Mouse (Mus musculus): ENCODE measurements around the gene Igsf8. TPM values are rescaled to one million over a fixed set of nuclear protein-coding genes. Genes with fewer than 3 reads are reported as not detected.

Gene Igsf8
- polyA plus RNA-seq, 1 experiment from 2014 or later = 20.5 TPM

DNA sequence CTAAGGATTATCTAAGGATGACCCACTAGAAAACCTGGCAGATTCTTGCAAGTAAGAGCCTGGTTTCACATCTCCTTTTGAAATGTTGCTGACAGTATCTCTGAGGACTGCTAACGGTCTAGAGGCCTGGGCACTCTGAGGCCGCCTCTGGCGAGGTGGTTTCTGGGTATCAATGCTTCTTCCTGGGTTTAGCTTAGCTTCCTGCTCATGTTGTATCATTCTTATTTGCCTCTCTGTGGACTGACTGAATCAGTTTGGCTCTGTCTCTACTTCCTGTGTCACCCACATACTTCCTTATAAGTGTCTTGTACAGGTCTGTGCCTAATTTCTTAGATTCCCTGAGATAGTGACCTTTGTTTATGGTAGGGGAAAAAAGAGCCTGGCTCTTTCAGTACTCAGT, 15.7 kb downstream of the Igsf8 start:
- Histone ChIP-seq H3K4me3 (no peak overlapping the region), H3K4me2 (no peak overlapping the region), H3K9ac (no peak overlapping the region), H3K27ac (no peak overlapping the region), H3K27me3 (replicated peaks) (0 out of 2 replicates have a peak, but pooled peaks cover 2% of the 10 kb centered on the region), H3K36me3 (no peaks in the 10 kb centered on the region), H3K9me3 (replicated peaks) (no peaks in the 10 kb centered on the region), H3K4me1 (no peaks in the 10 kb centered on the region)
- WGBS (ENCODE audit: insufficient replicate concordance) = 17% methylated on average over 3 of the region's 3 CpGs
- ATAC-seq = no peak

GRCm38 (mm10) chr1:172278328-172278727, 16.9 kb downstream of the Igsf8 start:
- WGBS (ENCODE audit: insufficient replicate concordance) = 84% methylated on average over 13 of the region's 13 CpGs

DNA sequence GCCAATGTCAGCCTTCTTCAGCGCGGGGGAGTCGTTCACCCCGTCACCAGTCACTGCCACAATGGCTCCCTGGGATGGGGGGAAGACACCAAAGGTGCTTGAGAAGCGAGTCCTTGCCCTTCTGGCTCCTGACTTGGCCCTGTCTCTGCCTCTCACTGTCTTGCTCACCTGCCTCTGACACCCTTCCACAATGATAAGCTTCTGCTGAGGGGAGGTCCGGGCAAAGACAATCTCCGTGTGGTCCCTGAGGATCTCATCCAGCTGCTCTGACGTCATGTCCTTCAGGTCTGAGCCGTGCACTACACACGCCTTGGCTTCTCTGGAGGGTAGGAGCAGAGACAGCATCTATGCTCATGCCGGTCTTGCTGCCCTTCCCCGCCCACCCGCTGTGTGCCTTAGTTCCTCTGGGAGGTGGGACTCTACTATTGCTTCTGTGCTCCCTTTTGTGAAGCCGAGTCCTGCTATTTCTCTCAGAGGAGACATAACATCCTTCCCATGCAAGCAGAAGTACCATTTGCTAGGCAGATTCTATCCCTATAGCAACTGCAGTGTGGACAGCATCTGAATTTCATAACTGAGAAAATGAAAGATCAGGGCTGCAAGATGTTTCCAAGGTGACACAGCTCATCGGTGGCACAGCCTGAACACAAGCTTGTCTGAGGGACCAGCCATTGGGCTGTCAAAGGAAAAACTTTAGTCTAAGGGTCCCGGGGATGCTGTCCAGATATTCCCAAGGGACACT, 18.5 kb downstream of the Igsf8 start:
- no peaks in the 10 kb centered on the region for H3K36me3 ChIP-seq
- no peak overlapping the region for H3K4me2 ChIP-seq
- H3K27ac ChIP-seq = no peak overlapping the region
- H3K4me1 ChIP-seq = no peaks in the 10 kb centered on the region
- peaks cover 11% of the 10 kb centered on the region; the same call in 1 of the 2 replicates for H3K27me3 ChIP-seq (replicated peaks)
- no peak overlapping the region for H3K4me3 ChIP-seq
- 65% methylated on average over 16 of the region's 16 CpGs for WGBS (ENCODE audit: insufficient replicate concordance)
- no peaks in the 10 kb centered on the region for H3K9me3 ChIP-seq (replicated peaks)
- no peak for ATAC-seq
- no peak overlapping the region for H3K9ac ChIP-seq

More at GRCm38 (mm10) chr1:172278328-172278727, 16.9 kb downstream of the Igsf8 start:
- H3K9me3 ChIP-seq (replicated peaks) = no peaks in the 10 kb centered on the region
- H3K27ac ChIP-seq = no peak overlapping the region
- no peak overlapping the region for H3K4me2 ChIP-seq
- H3K4me1 ChIP-seq = no peaks in the 10 kb centered on the region
- H3K4me3 ChIP-seq = no peak overlapping the region
- H3K36me3 ChIP-seq = no peaks in the 10 kb centered on the region
- H3K9ac ChIP-seq = no peak overlapping the region
- H3K27me3 ChIP-seq (replicated peaks) = 0 out of 2 replicates have a peak, but pooled peaks cover 2% of the 10 kb centered on the region
- no peak for ATAC-seq

DNA sequence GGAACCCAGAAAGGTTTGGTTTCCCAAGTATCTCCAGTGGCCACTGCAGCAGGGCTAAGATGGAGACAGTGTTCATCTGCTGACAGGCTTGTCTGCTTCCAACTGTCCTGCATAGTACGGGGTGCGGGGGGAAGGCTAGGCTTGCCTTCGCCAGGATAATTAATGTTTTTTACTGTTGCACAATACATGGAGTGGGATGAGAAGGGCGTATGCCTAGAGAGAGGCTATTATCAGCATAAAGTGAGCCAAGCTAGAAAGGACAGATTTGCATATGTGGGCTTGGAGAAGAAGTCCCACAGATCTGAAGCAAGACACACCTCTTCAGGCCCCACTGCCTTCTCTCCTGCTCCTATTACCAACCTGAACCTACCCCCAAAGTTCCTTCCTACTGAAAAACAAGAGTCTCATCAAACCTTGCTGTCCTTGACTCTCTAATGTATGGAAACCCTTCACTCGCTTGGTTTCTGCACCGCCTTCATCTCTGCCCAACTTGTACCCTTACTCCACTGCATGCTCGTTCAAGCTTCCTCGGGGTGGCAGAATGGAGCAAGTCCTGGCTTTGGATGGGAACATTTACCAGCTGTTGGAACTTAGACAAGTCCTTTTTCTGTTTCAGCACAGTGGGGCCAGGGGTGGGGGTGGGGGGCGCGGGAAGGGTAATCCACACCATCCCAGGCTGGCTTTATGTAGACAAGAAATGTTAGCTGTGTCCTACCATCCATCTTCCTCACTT, 20.2 kb downstream of the Igsf8 start:
- 66% methylated on average over 10 of the region's 10 CpGs for WGBS (ENCODE audit: insufficient replicate concordance)
- H3K27me3 ChIP-seq (replicated peaks) = peaks cover 25% of the 10 kb centered on the region
- no peaks in the 10 kb centered on the region for H3K9me3 ChIP-seq (replicated peaks)
- no peak overlapping the region for H3K9ac ChIP-seq
- ATAC-seq = no peak
- no peak overlapping the region for H3K4me3 ChIP-seq
- H3K36me3 ChIP-seq = no peaks in the 10 kb centered on the region
- H3K4me1 ChIP-seq = no peaks in the 10 kb centered on the region
- H3K27ac ChIP-seq = no peak overlapping the region
- no peak overlapping the region for H3K4me2 ChIP-seq

- Histone ChIP-seq H3K9me3 (replicated peaks) (no peaks in the 10 kb centered on the region), H3K4me2 (no peak overlapping the region), H3K27ac (no peak overlapping the region), H3K4me1 (no peaks in the 10 kb centered on the region), H3K4me3 (no peak overlapping the region), H3K27me3 (replicated peaks) (peaks cover 25% of the 10 kb centered on the region), H3K36me3 (no peaks in the 10 kb centered on the region), H3K9ac (no peak overlapping the region)
- 74% methylated on average over 6 of the region's 6 CpGs for WGBS (ENCODE audit: insufficient replicate concordance)
- no peak for ATAC-seq
Observed at GRCm38 (mm10) chr1:172283073-172283472, 21.6 kb downstream of the Igsf8 start.

DNA sequence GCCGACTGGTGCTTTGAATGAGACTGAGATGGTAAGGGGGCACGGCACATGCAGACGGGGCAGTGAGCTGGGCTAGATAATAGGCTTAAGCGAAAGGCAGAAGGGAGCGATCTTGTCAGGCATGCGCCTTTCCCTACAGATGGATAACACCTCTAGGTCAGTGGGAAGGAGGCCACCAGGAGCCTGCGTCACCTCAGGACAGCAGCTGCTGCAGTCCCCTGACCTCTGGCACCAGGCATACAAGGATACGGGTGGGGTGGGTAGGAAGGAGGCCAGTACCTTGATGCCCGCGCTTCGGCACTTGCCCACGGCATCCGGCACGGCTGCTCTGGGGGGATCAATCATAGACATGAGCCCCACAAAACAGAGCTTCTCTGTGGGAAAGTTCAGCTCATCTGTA, 22.8 kb downstream of the Igsf8 start:
- no peak for ATAC-seq
- H3K9me3 ChIP-seq (replicated peaks) = no peaks in the 10 kb centered on the region
- WGBS (ENCODE audit: insufficient replicate concordance) = 75% methylated on average over 14 of the region's 14 CpGs

DNA sequence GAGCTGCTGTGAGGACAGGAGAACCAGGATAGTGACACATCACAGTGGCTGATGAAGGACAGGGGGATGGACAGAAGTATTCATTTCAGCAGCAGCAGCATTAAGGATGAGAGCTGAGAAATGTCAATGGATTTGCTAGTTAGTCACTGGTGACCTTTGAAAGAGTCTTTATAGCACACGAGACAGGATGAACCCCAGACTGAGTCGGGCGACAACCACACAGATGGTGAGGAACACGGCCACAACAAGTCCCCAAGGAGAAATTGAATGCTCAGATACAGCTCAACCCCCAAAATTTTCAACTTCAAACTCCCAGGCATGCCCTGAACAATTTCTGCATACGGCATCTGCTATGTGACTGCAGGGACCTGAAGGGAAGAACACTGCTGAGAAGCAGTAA, 25.3 kb downstream of the Igsf8 start:
- Histone ChIP-seq H3K4me1 (0 out of 2 replicates have a peak, but pooled peaks cover 3% of the 10 kb centered on the region), H3K4me3 (no peak overlapping the region), H3K27ac (no peak overlapping the region), H3K4me2 (no peak overlapping the region), H3K9ac (no peak overlapping the region), H3K36me3 (no peaks in the 10 kb centered on the region), H3K27me3 (replicated peaks) (peaks cover 39% of the 10 kb centered on the region), H3K9me3 (replicated peaks) (no peaks in the 10 kb centered on the region)
- WGBS (ENCODE audit: insufficient replicate concordance) = 70% methylated on average over 5 of the region's 5 CpGs
- ATAC-seq = no peak

More for the DNA sequence above, 22.8 kb downstream of the Igsf8 start:
- H3K4me2 ChIP-seq = no peak overlapping the region
- peaks cover 25% of the 10 kb centered on the region for H3K27me3 ChIP-seq (replicated peaks)
- H3K4me1 ChIP-seq = no peaks in the 10 kb centered on the region
- H3K9ac ChIP-seq = no peak overlapping the region
- no peak overlapping the region for H3K4me3 ChIP-seq
- H3K27ac ChIP-seq = no peak overlapping the region
- no peaks in the 10 kb centered on the region for H3K36me3 ChIP-seq

DNA sequence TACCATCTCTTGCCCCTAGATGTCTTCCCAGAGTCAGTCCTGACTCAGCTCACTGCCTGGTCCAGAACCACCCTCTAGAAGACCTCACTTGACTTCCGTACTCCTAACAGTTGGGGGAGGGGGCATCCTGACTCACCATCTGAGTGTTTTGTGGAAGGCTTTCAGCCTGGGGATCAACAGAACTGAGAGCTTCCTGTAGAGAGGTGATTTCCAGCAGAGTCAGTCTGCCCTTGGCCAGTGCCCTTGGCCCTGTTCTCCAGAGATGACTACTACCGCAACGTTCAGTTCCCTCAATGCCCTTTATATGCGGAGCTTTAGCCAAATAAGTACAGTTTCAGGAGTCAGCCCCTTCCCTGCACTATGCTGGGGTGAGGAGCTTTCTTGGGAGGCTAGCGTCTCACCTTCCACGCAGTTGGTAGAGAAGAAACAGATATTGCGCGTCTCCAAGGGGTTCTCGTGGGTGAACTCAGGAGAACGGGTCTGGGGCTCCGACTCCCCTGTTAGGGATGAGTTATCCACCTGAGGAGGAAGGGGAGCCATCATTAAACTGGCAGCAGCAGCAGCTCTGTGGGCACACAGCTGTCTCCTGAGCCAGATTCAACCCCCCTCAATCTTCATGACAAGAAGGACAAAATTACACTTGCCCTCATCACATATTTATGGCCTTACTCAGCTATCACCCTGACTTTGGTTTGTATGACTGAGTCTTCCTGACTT, 27.6 kb downstream of the Igsf8 start:
- ATAC-seq = no peak
- no peak overlapping the region for H3K9ac ChIP-seq
- WGBS (ENCODE audit: insufficient replicate concordance) = 75% methylated on average over 11 of the region's 11 CpGs
- 0 out of 2 replicates have a peak, but pooled peaks cover 3% of the 10 kb centered on the region for H3K4me1 ChIP-seq
- H3K36me3 ChIP-seq = no peaks in the 10 kb centered on the region
- no peak overlapping the region for H3K4me2 ChIP-seq
- H3K4me3 ChIP-seq = no peak overlapping the region
- no peak overlapping the region for H3K27ac ChIP-seq
- H3K27me3 ChIP-seq (replicated peaks) = peaks cover 44% of the 10 kb centered on the region
- no peaks in the 10 kb centered on the region for H3K9me3 ChIP-seq (replicated peaks)

DNA sequence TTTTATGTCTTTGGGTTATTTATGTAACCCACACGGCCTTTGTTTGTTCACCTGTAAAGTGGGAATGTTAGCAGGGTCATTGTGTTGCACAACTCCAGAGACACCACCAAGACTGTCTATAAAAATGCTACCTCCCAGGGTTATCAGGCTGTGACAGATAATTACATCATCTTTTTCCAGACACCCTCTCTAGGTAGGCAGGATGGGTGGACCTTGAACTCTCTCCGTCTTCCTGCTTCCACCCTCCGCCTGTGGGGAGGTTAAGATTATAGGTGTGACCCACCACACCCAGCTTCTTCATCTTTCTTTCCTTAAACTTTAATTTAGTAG, 28.1 kb downstream of the Igsf8 start:
- Histone ChIP-seq H3K4me2 (no peak overlapping the region), H3K9ac (no peak overlapping the region), H3K36me3 (no peaks in the 10 kb centered on the region), H3K27me3 (replicated peaks) (peaks cover 43% of the 10 kb centered on the region), H3K4me1 (0 out of 2 replicates have a peak, but pooled peaks cover 3% of the 10 kb centered on the region), H3K27ac (no peak overlapping the region), H3K9me3 (replicated peaks) (no peaks in the 10 kb centered on the region), H3K4me3 (no peak overlapping the region)
- no peak for ATAC-seq
- WGBS (ENCODE audit: insufficient replicate concordance) = 45% methylated on average over 3 of the region's 3 CpGs

GRCm38 (mm10) chr1:172292880-172293279, 31.4 kb downstream of the Igsf8 start:
- no peak overlapping the region for H3K27ac ChIP-seq
- no peaks in the 10 kb centered on the region for H3K36me3 ChIP-seq
- H3K9me3 ChIP-seq (replicated peaks) = no peaks in the 10 kb centered on the region
- peaks cover 57% of the 10 kb centered on the region for H3K27me3 ChIP-seq (replicated peaks)
- H3K4me3 ChIP-seq = no peak overlapping the region
- H3K4me1 ChIP-seq = 0 out of 2 replicates have a peak, but pooled peaks cover 6% of the 10 kb centered on the region
- H3K4me2 ChIP-seq = no peak overlapping the region
- ATAC-seq = no peak
- no peak overlapping the region for H3K9ac ChIP-seq
- 80% methylated on average over 2 of the region's 2 CpGs for WGBS (ENCODE audit: insufficient replicate concordance)

- no peak for ATAC-seq
- Histone ChIP-seq H3K4me2 (no peak overlapping the region), H3K27ac (no peak overlapping the region), H3K27me3 (replicated peaks) (peaks cover 63% of the 10 kb centered on the region), H3K9me3 (replicated peaks) (no peaks in the 10 kb centered on the region), H3K36me3 (no peaks in the 10 kb centered on the region), H3K4me1 (0 out of 2 replicates have a peak, but pooled peaks cover 6% of the 10 kb centered on the region), H3K4me3 (no peak overlapping the region), H3K9ac (no peak overlapping the region)
- 67% methylated on average over 11 of the region's 11 CpGs for WGBS (ENCODE audit: insufficient replicate concordance)
Observed at GRCm38 (mm10) chr1:172293449-172293848, 32.0 kb downstream of the Igsf8 start.

- ATAC-seq = no peak
- H3K36me3 ChIP-seq = no peaks in the 10 kb centered on the region
- H3K9ac ChIP-seq = no peak overlapping the region
- 42% methylated on average over 4 of the region's 4 CpGs for WGBS (ENCODE audit: insufficient replicate concordance)
- 0 out of 2 replicates have a peak, but pooled peaks cover 3% of the 10 kb centered on the region for H3K4me1 ChIP-seq
- H3K4me3 ChIP-seq = no peak overlapping the region
- H3K27ac ChIP-seq = no peak overlapping the region
- no peaks in the 10 kb centered on the region for H3K9me3 ChIP-seq (replicated peaks)
- H3K27me3 ChIP-seq (replicated peaks) = peaks cover 77% of the 10 kb centered on the region
- no peak overlapping the region for H3K4me2 ChIP-seq
Observed at GRCm38 (mm10) chr1:172295751-172296197, 34.3 kb downstream of the Igsf8 start.
